Mouse (Mus musculus) heart, postnatal 10 days (tissue): ENCODE data around the gene Exosc7. TPM values are rescaled to one million over a fixed set of nuclear protein-coding genes. Genes with fewer than 3 reads are reported as not detected.

Source experiments
- DNase-seq, 2 experiments: peaks; one replicate each; pipeline ENCODE4 v3.0.0; 2021
- intact Hi-C: fragments of 180-260 bp; cut with DNase I; formaldehyde crosslinking; loops from one replicate; pipeline ENCODE4 v1.15.1; 2025
- total RNA-seq, 2 experiments: library from RNA; stranded (reverse); gene quantifications; 2 replicates each; pipeline ENCODE4 v1.2.3; 2021

Gene Exosc7
- total RNA-seq = 10 to 100 TPM; 23.0 to 29.2 TPM

DNA sequence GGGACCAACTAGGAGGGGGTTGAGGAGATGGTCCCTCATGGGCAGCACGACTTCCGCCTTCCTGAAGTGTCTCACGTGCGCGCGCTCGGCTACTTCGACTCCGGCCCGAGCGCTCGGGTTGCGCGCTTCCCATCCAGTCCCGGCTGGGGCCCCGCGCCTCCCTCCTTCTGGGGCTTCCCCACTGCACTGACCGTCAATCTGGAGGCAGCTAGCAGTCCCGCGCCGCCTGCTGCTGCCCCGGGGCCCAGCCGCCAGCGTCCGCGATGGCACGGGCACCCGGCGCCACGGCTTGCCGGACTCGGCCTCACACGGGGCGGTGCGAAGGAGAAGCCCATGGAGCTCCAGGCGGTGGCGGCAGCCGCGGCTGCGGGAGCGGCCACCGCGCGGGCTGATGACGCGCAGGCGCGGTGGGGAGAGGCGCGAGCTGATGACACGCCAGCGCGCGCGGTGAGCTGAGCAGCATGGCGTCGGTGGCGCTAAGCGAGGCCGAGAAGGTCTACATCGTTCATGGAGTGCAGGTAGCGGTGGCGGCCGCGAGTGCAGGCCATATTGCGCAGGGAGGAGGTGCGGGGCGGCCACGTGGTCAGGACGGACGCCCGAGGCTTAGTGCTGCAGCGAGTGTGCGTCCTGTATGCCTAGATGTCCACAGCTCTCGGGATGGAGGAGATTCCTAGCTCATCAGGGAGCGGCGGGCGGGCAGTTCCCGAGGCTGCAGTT, at the start of gene Exosc7, which contains the start of gene Zdhhc3:
TSS of gene Exosc7 (plus strand) at position 411 of the 717 bp plus-strand sequence.
TSS of gene Zdhhc3 (minus strand) at position 401 of the 717 bp plus-strand sequence.
- peak; percentile 92 for DNase-seq
- intact Hi-C loops = loop anchor here (5.0 kb wide), 1 partner anchor 91 kb away; the partner anchor contains the start of gene Tmem42

DNA sequence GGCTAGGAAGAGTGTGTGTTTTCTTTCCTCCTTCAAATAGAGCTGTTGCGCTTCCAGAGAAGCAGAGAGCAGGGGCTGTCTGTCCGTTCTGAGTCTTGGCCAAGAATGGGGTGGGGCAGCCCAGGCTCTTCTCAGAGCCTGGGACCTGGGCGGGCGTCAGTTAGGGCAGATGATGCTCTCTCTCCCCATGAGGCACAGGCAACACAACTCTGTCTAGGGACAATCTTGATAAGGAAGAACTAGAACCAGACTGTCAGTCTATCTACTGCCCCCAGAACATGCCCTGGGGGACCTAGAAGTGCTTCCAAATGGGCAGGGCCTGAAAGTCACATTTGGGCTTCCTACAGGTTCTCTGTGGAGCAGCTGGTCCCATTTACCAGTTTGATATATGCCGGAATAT, 33.9 kb upstream of the Exosc7 start:
- no peak for DNase-seq
- intact Hi-C loops = loop anchor here (10.0 kb wide), 1 partner anchor 344 kb away; no protein-coding TSS in a partner anchor

DNA sequence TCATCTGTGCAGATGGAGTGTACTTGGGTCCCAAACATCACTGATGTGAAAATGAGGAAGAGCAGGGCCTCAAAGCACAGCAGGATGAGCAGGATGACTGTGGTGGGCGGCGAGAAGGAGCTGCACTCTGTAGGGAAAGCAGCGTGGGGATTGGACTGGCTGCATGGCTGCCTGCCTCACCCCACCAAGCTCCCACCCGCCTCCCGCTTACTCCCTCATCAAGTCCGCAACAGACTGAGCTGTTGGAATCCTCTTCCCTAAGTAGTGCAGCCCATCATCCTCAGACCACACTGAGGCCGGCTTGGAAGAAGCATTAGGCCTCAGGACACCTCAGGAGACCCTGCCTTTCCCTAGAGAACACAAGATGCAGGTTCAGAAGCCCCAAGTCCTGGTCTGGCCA, 32.7 kb upstream of the Exosc7 start:
- intact Hi-C loops = no loop called here
- no peak for DNase-seq

DNA sequence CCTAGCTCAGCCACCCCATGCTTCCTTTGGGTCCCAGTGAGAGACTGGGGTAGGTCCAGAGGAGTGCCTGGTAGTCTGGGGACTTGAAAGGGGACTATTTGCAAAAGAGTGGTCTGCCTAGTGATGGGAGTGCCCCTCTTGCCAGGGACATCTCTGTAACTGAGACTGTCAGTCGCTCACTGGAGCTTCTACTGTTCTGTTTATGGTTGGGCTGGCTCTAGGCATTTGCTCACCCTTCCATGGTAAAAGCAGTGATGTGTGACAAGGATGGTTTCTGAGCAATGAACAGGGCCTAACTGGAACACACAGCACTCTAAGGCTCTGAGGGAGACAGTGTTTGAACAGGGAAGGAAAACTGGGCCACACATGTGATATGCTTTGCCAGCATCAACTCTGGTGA, 32.2 kb upstream of the Exosc7 start:
- intact Hi-C loops = no loop called here
- DNase-seq = no peak

DNA sequence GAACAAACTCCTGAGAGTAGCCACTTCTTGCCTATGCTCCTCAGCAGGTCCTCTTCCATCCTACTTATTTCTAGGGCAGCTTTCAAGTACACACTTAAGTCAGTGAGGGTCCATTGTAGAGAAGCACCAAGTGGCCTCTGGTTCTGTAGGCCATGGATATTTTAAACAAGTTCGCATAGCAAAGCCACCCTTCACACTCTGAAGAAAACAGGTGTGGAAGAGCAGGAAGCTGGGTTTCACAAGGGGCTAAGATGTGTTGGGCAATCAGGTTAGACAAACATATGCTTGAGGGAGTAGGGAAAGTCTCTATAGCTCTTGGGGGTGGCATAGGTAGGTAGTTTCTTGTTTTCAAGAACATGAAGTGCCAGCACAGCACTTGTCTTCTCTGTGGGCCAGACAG, 27.6 kb upstream of the Exosc7 start:
- DNase-seq = no peak

DNA sequence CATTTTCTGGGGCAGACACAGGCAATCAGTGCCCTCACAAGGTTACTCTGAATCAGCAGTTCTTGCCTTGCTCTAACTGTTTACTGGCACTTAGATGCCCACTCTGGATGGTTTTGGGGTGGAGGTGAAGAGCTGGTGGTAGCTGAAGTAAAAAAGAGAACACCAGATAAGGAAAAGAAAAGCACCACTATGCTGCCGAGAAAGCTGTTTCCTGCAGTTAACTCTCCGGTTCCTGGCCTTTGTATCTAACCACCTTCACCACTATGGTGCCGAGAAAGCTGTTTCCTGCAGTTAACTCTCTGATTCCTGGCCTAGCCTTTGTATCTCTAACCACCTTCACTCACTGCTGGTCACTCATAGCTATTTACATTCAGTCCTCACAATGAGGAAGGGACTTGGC, 25.5 kb upstream of the Exosc7 start:
- intact Hi-C loops = no loop called here

More for the DNA sequence above, 27.6 kb upstream of the Exosc7 start:
- intact Hi-C loops = no loop called here

DNA sequence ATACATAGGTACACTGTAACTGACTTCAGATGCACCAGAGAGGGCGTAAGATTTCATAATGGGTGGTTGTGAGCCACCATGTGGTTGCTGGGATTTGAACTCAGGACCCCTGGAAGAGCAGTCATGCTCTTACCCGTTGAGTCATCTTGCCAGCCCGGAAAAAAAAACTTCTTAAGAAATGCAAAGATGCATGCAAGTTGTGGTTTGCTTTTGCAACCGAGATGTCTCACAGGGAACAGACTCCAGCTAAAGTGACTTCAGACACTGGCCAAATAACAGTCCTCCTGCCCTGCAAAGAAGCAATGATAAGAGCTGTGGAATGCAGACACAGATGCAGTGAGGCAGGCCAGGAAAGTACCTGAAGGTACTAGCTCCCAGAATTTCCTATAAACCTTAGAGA, 22.2 kb upstream of the Exosc7 start:
- no peak for DNase-seq
- intact Hi-C loops = no loop called here

More for the DNA sequence above, 25.5 kb upstream of the Exosc7 start:
- no peak for DNase-seq

DNA sequence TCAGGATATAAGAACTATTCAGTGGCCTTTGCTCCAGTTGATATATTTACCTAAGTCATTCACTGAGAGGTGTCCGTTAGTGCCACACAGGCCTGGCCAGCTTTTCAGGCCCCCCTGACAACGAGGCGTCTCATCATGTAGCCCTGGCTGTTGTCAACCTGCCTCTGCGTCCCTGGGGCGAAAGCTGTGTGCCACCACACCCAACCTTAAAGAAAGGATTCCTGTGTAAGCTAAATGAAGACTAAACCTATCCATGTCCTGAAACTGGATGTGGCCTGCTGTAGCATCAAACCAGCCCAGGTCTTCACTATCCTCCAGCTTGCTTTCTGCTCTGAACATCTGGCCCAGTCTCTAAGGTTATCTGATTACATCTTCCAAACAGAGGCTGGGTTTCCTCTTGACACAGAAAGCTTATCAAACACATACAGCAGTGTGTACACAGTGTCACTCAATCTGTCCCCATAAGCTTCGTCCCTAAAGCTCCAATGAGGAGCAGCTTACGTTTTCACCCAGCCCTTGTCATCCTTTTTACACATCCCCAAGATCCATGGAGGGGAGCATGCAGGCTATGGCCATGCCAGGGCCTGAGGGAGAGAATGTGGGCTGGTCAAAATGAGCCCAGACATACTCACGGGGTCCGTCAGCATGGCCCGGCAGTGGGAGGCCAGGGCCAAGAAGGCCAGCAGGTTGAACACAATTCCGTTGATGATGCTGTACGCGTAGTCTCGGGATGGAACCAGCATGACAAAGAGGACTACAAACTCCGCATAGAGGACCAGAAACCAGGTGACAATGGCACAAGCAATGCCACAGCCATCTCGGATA, 13.2 kb upstream of the Exosc7 start:
- no peak for DNase-seq
- intact Hi-C loops = no loop called here

DNA sequence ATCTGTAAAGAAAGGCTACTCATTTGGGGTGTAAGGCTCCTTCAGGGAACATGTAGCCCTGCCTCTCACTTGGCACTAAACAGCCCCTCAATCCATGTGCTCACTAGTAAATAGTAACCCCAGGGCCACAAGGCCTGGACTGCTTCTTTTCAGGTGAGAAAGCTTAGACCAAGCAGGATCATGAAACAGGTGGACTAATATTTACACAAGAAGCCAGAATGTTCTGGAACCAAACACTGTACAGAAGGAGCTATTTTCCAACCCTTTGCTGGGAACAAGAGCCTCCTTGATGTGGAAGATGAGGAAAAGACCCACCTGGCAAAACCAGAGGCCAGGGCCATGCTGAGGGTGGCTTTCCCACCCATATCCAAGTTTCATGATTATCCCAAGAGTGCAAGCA, 9.6 kb upstream of the Exosc7 start:
- intact Hi-C loops = no loop called here
- no peak for DNase-seq

DNA sequence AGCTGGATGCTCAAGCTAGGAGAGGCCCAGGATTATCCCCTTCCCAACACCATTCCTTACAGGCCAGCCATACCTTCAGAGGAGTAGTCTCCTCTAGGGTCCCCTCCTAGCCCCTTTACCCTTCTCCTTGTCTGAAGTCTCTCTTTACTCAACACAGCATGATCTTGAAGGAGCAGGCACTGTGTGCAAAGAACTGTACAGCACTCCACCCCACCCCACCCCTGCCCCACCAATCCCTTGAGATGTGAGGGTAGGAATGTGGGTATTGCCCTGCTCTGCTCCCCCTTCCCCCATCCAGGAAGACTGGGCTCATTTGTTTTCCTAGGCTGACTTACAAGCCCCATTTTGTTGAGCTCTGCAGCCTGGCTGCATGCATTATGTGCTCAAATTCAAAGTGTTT, 8.7 kb upstream of the Exosc7 start:
- DNase-seq = no peak
- intact Hi-C loops = no loop called here

DNA sequence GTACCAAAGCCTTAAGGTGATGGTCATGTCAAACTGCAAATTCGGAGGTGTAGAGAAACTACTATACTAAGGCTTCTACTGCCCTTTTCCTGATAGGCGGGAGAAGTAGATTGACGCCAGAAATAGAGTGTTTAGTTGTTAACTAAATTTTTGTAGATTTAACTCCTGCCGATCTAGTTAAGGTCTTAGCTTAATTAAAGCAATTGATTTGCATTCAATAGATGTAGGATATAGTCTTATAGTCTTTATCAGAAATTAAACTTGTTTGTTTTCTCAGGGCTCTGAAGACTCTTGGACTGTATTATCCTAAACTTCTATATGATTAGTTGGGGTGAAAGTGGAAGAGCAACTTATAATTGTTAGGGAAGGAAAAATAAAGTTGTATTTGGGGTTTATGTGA, 5.8 kb upstream of the Exosc7 start:
- DNase-seq = no peak
- intact Hi-C loops = no loop called here

DNA sequence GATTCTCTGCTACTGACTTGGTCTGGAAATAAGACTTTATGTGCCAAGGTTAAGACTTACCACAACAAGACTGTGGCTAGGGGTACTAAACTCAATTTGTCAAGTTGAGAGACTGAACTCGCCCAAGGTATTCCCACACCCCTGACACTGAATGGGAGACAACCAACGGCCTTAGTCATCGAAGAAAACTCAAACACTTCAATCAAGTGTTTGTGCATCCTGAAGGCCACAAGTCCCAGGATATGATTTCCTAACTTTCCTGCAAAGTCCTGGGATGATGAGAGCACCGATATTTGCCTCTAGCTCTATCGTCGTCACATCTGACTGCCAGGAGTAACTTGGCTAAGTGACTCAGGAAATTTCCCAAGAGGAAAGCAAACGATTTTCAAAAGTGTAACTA, 3.8 kb upstream of the Exosc7 start:
- DNase-seq = no peak
- intact Hi-C loops = no loop called here

DNA sequence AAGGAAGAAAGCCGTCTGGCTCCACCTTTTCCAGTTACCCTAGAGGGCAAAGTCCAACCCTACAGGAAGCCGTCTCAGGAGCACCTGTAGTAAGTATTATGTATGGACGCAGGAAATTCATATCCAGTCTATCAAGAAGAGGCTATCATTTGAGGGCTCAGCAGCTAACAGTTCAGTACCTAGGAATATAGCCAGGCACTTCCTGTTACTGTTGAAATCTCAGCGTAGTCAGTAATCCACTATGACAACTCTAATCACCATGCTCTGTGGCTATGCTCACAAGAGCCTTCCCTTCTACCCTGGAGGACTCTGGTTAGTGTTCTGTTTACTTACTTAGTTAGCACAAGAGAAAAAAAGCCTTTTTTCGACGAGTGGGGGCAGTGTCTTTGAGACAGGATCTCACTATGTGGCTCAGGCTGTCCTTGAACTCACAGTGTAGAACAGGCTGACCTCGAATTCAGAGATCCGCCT, 1.2 kb upstream of the Exosc7 start:
- intact Hi-C loops = loop anchor here (5.0 kb wide), 1 partner anchor 89 kb away; the partner anchor contains the start of gene Tmem42

DNA sequence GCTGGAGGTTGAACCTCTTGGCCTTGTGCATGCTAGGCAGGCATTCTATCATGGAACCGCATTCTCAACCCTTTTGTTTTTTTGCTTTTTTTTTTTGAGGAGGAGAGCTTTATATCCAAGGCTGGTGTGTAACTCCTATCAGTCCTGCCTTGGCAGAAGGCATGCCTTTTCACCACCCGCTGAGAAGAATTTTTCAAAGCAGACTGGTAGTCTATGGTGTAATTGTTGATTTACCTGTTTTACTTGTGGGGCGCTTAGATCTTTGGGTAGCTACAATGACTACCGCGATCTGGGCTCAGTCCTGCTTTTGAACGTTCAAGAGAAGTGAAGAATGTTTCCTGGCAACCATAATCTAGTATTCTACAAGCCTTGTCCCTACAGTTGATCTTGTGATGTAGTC, 916 bp downstream of the Exosc7 start:
- intact Hi-C loops = loop anchor here (5.0 kb wide), 1 partner anchor 92 kb away; the partner anchor contains the start of gene Tmem42
- no peak for DNase-seq

More for the DNA sequence above, 1.2 kb upstream of the Exosc7 start:
- no peak for DNase-seq

DNA sequence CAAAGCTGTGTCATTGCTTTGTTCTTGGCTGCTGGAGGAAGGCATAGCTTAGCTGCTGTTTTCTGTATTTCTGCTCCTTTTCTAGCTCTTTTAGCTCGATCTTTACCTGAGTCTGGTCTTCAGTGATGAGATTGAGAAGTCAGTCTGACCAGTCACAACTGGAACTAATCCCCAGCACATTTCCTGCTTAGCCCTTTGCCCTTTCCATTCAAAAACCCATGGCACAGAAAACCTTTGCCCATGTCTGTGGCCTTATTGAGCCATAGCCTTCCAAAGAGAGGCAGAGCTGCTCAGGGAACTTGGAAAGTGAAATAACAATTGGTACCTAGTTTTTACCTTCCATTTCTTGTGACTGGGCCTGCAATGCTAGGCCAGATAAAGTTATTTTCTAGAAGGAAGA, 2.6 kb downstream of the Exosc7 start:
- intact Hi-C loops = no loop called here
- DNase-seq = no peak

DNA sequence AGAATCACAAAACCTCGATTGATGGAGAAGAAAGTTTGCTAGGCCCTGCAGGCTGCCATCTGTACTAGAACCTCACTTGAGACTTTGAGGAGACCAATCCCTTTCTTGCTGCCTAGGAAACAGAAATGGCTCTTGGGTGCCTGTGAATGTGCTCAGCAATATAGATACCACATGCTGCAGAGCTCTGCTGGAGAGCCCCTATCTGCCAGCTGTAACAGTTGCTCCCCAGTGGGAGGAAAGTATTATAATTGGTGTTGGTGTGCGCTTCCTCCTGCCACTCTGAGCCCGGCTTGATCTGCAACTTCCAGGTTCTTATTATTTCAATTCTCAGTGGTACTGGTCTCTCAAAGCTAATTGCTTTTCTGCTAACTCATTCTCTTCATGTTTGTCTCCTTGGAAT, 10.0 kb downstream of the Exosc7 start:
- intact Hi-C loops = no loop called here
- no peak for DNase-seq

DNA sequence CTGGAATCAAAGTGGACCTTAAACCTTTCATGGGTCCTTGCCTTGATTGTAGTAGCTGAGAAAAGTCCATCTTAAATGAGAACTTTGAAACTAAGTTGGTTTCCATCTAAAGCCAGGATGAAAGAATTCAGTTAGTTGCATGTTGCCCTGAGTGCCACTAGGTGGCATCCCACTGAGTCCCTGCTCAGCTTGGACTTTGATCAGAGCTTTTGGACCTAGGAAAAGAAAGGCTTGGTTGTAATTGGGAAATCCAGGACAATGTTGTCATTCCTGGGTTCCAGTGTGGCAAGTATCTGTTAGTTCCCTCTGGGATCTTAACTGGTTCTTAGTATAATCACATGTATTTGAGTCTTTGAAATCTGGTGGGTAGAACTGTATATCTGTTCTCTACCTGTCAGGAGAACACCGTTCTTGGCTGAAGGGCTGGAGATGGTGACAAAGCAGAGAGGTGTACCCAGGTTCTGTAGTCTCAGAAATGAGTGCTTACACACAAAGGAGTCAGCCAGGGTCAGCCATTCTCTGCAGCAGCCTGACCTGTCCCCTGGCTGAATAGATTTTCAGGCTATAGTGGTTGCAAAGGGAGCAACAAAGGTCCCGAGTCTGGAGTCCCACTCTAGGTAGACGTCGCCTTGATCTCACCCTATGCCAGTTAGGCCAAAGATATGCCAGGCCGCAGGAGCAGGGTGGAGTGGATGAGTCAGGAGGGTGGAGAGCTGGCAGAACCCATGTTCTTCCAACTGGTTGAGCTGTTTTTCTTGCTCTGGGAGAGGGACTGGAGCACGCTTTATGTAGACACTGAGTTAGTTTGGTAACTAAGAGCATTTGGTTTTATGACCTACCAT, 10.8 kb downstream of the Exosc7 start:
- peak; percentile 33 to 44 for DNase-seq
- intact Hi-C loops = no loop called here

DNA sequence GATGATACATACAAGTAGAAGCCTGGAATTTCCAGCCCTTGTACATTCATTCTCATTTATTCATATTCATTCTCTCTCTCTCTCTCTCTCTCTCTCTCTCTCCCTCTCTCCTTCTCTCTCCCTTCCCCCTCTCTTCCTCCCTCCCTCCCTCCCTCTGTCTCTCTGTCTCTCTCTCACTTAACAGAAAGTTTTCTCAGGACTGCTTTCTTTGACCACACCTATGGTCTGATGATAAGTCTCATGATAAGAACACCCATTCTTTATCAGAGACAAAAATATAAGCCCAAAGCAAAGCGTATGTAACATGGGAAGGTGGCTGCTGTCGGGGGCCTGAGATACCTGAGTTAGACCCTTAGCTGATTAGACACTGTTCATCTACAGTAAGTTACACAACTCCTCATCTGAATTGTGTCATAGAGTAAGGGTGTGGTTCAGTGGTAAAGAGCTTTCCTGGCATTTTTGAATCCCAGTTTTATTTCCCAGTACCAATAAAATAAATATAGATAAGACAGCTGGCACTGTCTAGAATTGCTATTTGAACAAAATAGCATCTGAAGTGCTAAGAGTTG, 11.5 kb downstream of the Exosc7 start:
- intact Hi-C loops = no loop called here
- no peak for DNase-seq

DNA sequence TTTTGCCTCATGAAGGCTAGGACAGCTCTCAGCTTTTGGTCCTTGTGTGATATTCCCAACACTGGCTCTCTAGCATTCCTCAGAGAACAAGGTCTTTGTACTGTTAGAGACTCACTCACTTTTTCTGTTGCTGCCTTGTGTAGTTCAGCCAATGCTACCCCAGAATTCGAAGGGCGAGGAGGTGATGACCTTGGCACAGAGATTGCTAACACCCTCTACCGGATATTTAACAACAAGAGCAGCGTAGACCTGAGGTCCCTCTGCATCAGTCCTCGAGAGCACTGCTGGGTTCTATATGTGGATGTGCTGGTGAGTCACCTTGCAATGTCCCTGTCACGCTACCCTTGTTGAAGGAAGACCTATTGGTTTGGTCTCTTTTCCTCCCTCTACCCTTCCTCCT, 14.6 kb downstream of the Exosc7 start:
- intact Hi-C loops = no loop called here
- no peak for DNase-seq

DNA sequence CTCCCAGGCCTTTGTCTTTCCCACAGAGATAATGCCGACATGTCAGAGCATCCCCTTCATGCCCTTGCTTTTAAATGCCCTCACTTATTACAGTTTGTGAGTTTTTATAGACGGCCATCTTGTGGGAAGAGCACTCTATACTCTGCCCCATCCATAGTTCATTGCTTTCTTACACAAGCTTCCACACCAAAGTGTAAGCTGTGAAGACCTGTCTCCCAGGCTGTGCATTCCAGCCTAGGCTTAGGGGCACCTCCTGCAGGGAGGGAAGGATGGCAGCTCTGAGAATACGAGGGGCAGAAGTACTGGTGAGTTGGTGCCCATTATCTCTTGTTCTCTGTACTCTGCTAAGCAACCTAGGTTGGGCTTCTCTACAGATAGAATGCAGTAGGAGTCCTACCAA, 20.0 kb downstream of the Exosc7 start:
- DNase-seq = no peak
- intact Hi-C loops = no loop called here
